Mouse (Mus musculus) brain, embryonic 14.5 days (tissue): ENCODE measurements around the gene Slc38a4.

Experiments used
- CTCF ChIP-seq: fragments of 200-500 bp; IDR thresholded peaks from 2 replicates; pipeline ENCODE4 v1.5.1; 2012; ENCODE audit warnings: inconsistent platforms, mild to moderate bottlenecking, moderate library complexity, borderline replicate concordance; ENCODE audit not compliant: insufficient read depth, insufficient read length; ENCODE audit errors: extremely low read depth
- POLR2A ChIP-seq: fragments of 200-500 bp; IDR thresholded peaks from 2 replicates; pipeline ENCODE4 v1.6.1; 2012; ENCODE audit warnings: mild to moderate bottlenecking, inconsistent platforms, borderline replicate concordance; ENCODE audit not compliant: poor library complexity, insufficient read depth, insufficient read length, severe bottlenecking; ENCODE audit errors: extremely low read depth

GRCm38 (mm10) chr15:97050011-97050410 is 5.7 kb downstream of the Slc38a4 start:
- no peak for TF ChIP-seq CTCF
- no peak for TF ChIP-seq POLR2A
